8 mouse cellular contexts compared by ENCODE assay signal in the genomic region with DNA sequence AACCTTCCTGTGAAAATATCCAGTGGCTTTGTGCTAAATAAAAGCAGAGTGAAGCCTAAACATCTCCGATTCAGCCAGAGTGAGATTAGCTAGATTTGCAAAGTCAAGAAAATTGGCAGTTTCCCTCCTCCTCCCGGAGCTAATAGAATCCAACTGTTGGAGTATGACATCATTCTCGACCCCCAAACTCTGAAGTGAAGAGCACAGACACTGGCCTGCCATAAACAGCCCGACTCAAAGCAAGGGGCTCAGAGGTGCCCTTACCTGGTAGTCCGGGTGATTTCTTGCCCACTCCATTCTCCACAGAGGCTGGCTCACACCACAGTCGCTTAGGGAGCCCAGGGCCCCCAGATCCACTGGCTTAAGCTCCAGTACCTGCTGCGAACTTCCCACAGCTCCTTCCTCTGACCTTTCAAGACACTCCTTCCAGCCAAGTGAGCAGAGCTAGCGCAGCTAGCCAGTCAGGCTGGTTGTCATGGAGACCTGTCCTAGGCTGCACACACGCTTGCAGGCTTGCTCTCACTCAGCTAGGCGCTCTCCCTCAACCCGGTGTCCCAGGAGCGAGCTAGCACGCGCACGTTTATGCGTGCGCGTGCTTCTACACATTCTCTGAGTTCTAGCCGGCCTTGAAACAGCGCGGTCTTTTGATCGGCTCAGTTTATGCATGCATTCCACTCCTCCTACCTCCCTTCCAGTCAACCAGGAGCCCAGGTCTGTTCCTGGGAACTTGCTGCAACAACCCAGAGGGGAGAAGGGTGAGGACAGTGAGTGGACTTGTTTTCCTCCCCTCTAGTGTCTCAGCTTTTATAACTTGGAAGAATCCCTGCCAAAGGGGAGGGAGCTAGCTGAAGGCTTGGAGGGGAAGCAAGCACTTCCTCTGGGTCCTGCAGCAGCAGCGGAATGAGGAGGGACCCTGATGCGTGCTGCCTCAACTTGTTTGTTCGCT.
DNase-seq lines count a peak whose midpoint lies in the region; ATAC-seq lines count a peak whose summit lies in the region.

No protein-coding gene starts in this region.

- ATAC-seq in megakaryocyte, adult 5-6 weeks (ENCODE audit: poor library complexity, severe bottlenecking): peak; percentile 77

- peak; percentile 87 to 89 for DNase-seq in adrenal gland, postnatal 36 days
- DNase-seq in embryo, embryonic 11.5 days (ENCODE audit: low read depth, low spot score): peak; percentile 83
- peak; percentile 80 for DNase-seq in gastrocnemius, postnatal 25 days
- DNase-seq in induced T-regulatory cell, adult 2 months (ENCODE audit: low read depth): peak; percentile 4
- peak; percentile 51 to 79 for DNase-seq in left cerebral cortex, adult 9 months (ENCODE audit: low spot score in 2 of 2)
- DNase-seq in right cerebral cortex, postnatal 10 days (ENCODE audit: low spot score in 2 of 2): peak; percentile 85 to 89
- DNase-seq in urinary bladder, postnatal 4 days (ENCODE audit: low spot score in 2 of 2): peak; percentile 73 to 79

Comparison
In these comparisons a context has a peak if more than half of its experiments do, and no peak if none do; other contexts are left out.
1. Peak in every context shown above with its lines: DNase-seq and ATAC-seq.
2. DNase-seq: peak in every context shown above with its lines; median percentile 88 in adrenal gland, postnatal 36 days; 87 in right cerebral cortex, postnatal 10 days; 83 in embryo, embryonic 11.5 days; 80 in gastrocnemius, postnatal 25 days; 76 in urinary bladder, postnatal 4 days; 65 in left cerebral cortex, adult 9 months; 4 in induced T-regulatory cell, adult 2 months.